Mouse (Mus musculus) spleen, adult 2 months (tissue): ENCODE results near the gene Oit1.

Experiments
- CTCF ChIP-seq: fragments of 200-500 bp; IDR thresholded peaks from 2 replicates; pipeline ENCODE4 v1.5.1; 2011; ENCODE audit warnings: mild to moderate bottlenecking, inconsistent platforms; ENCODE audit not compliant: insufficient read depth, insufficient read length, insufficient replicate concordance; ENCODE audit errors: extremely low read depth
- POLR2A ChIP-seq: fragments of 200-500 bp; IDR thresholded peaks from 2 replicates; pipeline ENCODE4 v1.6.1; 2011; ENCODE audit warnings: low read depth, low read length, inconsistent platforms

DNA sequence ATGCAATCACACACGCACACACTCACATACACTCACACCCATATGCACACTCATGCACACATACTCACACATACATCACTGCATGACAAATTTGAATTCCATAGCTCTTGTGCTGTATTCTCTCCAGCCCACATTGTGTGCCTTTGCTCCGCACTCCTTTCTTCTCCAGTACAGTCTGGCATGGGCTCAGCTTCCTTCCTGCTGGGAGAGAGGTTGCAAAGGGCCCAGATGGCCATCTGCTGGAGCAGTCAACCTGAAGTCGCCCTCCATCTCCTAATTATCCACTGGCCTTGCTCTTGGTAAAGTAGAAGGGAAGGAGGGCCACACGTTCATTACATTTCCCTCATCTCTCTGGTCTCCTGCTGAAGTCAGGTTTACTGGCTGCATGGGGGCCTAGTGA, 33.0 kb downstream of the Oit1 start:
- TF ChIP-seq CTCF: no peak
- TF ChIP-seq POLR2A: no peak
